Mouse (Mus musculus) spleen, adult 2 months (tissue): Measurements from ENCODE around the gene Ankrd10. TPM values are rescaled to one million over a fixed set of nuclear protein-coding genes. Genes with fewer than 3 reads are reported as not detected.
"Not testable (repeated sequence)": the region's sequence is repeated elsewhere in the genome, so short reads cannot be mapped to it uniquely, and the experiment has no call there.

Experiments used
- DNase-seq, 2 experiments: peaks; one replicate each; pipeline versions ENCODE4 v3.0.0 to v3.0.0-alpha.2; 2012 to 2021; ENCODE audit warnings: low spot score in 2 of 2, low read depth in 1 of 2
- H3K27ac ChIP-seq: fragments of 200-500 bp; 2 replicates; pipeline ENCODE4 v1.5.1; 2012; ENCODE audit warnings: low read length, inconsistent platforms; ENCODE audit not compliant: insufficient read depth
- H3K27me3 ChIP-seq: fragments of 200-500 bp; 2 replicates; pipeline ENCODE4 v1.6.1; 2012; ENCODE audit warnings: mild to moderate bottlenecking, moderate library complexity, low read length, inconsistent platforms; ENCODE audit not compliant: control insufficient read depth, insufficient read depth
- H3K36me3 ChIP-seq: fragments of 200-500 bp; 2 replicates; pipeline ENCODE4 v1.6.1; 2012; ENCODE audit warnings: mild to moderate bottlenecking, low read length, inconsistent platforms; ENCODE audit not compliant: control insufficient read depth, insufficient read depth
- H3K4me1 ChIP-seq: fragments of 200-500 bp; 2 replicates; pipeline ENCODE4 v1.6.1; 2011; ENCODE audit warnings: inconsistent platforms; ENCODE audit not compliant: control insufficient read depth, insufficient read depth, insufficient read length
- H3K4me3 ChIP-seq: fragments of 200-500 bp; 2 replicates; pipeline ENCODE4 v1.5.1; 2011; ENCODE audit warnings: mild to moderate bottlenecking, inconsistent platforms; ENCODE audit not compliant: insufficient read depth, insufficient read length; ENCODE audit errors: extremely low read depth
- CTCF ChIP-seq: fragments of 200-500 bp; IDR thresholded peaks from 2 replicates; pipeline ENCODE4 v1.5.1; 2011; ENCODE audit warnings: mild to moderate bottlenecking, inconsistent platforms; ENCODE audit not compliant: insufficient read depth, insufficient read length, insufficient replicate concordance; ENCODE audit errors: extremely low read depth
- POLR2A ChIP-seq: fragments of 200-500 bp; IDR thresholded peaks from 2 replicates; pipeline ENCODE4 v1.6.1; 2011; ENCODE audit warnings: low read depth, low read length, inconsistent platforms
- WGBS: fragments of 180-500 bp; shearing (Covaris S2); methylation state at CpG from one replicate; pipeline ENCODE4 v1.1.7; 2018; 5-methylcytosine and 5-hydroxymethylcytosine counted together
- polyA plus RNA-seq: library from polyadenylated mRNA; depleted of rRNA; stranded (reverse); fragments of >200 nt; gene quantifications from 2 replicates; pipeline ENCODE4 v1.2.3, GENCODE M21; 2012; rRNA removed

The Ankrd10 gene
- polyA plus RNA-seq, 1 experiment: 63.0 TPM

GRCm38 (mm10) chr8:11572428-11572827, 63.1 kb downstream of the Ankrd10 start:
- H3K4me1 ChIP-seq: no peaks in the 10 kb centered on the region
- TF ChIP-seq CTCF (no peak), POLR2A (no peak)
- no peaks in the 10 kb centered on the region for H3K27me3 ChIP-seq
- H3K4me3 ChIP-seq: no peak overlapping the region
- H3K27ac ChIP-seq: no peak overlapping the region
- WGBS: 86% methylated on average over 6 of the region's 6 CpGs
- H3K36me3 ChIP-seq: no peaks in the 10 kb centered on the region
- DNase-seq: no peak

GRCm38 (mm10) chr8:11571950-11572349, 63.6 kb downstream of the Ankrd10 start:
- no peak for DNase-seq
- no peak for TF ChIP-seq CTCF
- TF ChIP-seq POLR2A: no peak
- WGBS: 94% methylated on average over 10 of the region's 10 CpGs
- H3K27ac ChIP-seq: no peak overlapping the region
- no peaks in the 10 kb centered on the region for H3K4me1 ChIP-seq
- H3K27me3 ChIP-seq: no peaks in the 10 kb centered on the region
- no peak overlapping the region for H3K4me3 ChIP-seq
- no peaks in the 10 kb centered on the region for H3K36me3 ChIP-seq

GRCm38 (mm10) chr8:11570742-11571141, 64.8 kb downstream of the Ankrd10 start:
- TF ChIP-seq POLR2A (no peak), CTCF (no peak)
- no peaks in the 10 kb centered on the region for H3K4me1 ChIP-seq
- no peak overlapping the region for H3K4me3 ChIP-seq
- H3K36me3 ChIP-seq: no peaks in the 10 kb centered on the region
- no peaks in the 10 kb centered on the region for H3K27me3 ChIP-seq
- DNase-seq: no peak
- H3K27ac ChIP-seq: no peak overlapping the region
- WGBS: 92% methylated on average over 4 of the region's 4 CpGs

- Histone ChIP-seq H3K4me3 (no peak overlapping the region), H3K27me3 (no peaks in the 10 kb centered on the region), H3K27ac (no peak overlapping the region), H3K36me3 (no peaks in the 10 kb centered on the region), H3K4me1 (no peaks in the 10 kb centered on the region)
- TF ChIP-seq CTCF: no peak
- TF ChIP-seq POLR2A: no peak
- no peak for DNase-seq
- WGBS: 85% methylated on average over 22 of the region's 22 CpGs
These were observed 66.1 kb downstream of the Ankrd10 start for GRCm38 (mm10) chr8:11569260-11570097.

GRCm38 (mm10) chr8:11568193-11568592, 67.4 kb downstream of the Ankrd10 start:
- not testable (repeated sequence) for H3K4me3 ChIP-seq, H3K27me3 ChIP-seq, H3K4me1 ChIP-seq, H3K36me3 ChIP-seq, H3K27ac ChIP-seq, DNase-seq
- 95% methylated on average over 2 of the region's 2 CpGs for WGBS

GRCm38 (mm10) chr8:11564721-11565120, 70.8 kb downstream of the Ankrd10 start:
- Histone ChIP-seq H3K27ac (no peak overlapping the region), H3K4me1 (no peaks in the 10 kb centered on the region), H3K36me3 (peaks cover 12% of the 10 kb centered on the region), H3K4me3 (no peak overlapping the region), H3K27me3 (no peaks in the 10 kb centered on the region)
- no peak for DNase-seq
- 76% methylated on average over 7 of the region's 7 CpGs for WGBS
- TF ChIP-seq CTCF (no peak), POLR2A (no peak)

GRCm38 (mm10) chr8:11564236-11564635, 71.3 kb downstream of the Ankrd10 start:
- Histone ChIP-seq H3K36me3 (peaks cover 12% of the 10 kb centered on the region), H3K4me3 (no peak overlapping the region)
- WGBS: 68% methylated on average over 5 of the region's 5 CpGs

More at GRCm38 (mm10) chr8:11564236-11564635, 71.3 kb downstream of the Ankrd10 start:
- peaks cover 3% of the 10 kb centered on the region; the same call in 1 of the 2 replicates for H3K4me1 ChIP-seq
- DNase-seq: no peak
- H3K27me3 ChIP-seq: no peaks in the 10 kb centered on the region
- H3K27ac ChIP-seq: no peak overlapping the region
- TF ChIP-seq POLR2A (no peak), CTCF (no peak)

Other genes starting within 250 kb of the Ankrd10 start
- gene Rab20, start 157.0 kb downstream of the Ankrd10 start, polyA plus RNA-seq: 17.1 and 17.8 TPM in 2 replicates
- 57.0 and 61.6 TPM in 2 replicates for gene Naxd, start 138.3 kb downstream of the Ankrd10 start, polyA plus RNA-seq
- 29.8 and 42.4 TPM in 2 replicates for gene Cars2, start 85.0 kb downstream of the Ankrd10 start, polyA plus RNA-seq
- 16.1 and 17.6 TPM in 2 replicates for gene Ing1, start 80.2 kb downstream of the Ankrd10 start, polyA plus RNA-seq
- gene 1700016D06Rik, start 65.3 kb upstream of the Ankrd10 start, polyA plus RNA-seq: not detected in 2 replicates
- gene Arhgef7, start 92.0 kb upstream of the Ankrd10 start, polyA plus RNA-seq: 20.3 and 21.9 TPM in 2 replicates
- not detected in 2 replicates for gene Tex29, start 204.7 kb upstream of the Ankrd10 start, polyA plus RNA-seq